Mouse (Mus musculus) left cerebral cortex, postnatal 10 days (tissue): ENCODE measurements around the gene Tnpo1. TPM values are rescaled to one million over a fixed set of nuclear protein-coding genes. Genes with fewer than 3 reads are reported as not detected.

ENCODE experiments used
- DNase-seq, 2 experiments: peaks; one replicate each; pipeline ENCODE4 v3.0.0; 2021 to 2022; ENCODE audit warnings: low spot score in 2 of 2, mixed read lengths in 1 of 2; ENCODE audit errors: extremely low spot score in 1 of 2
- intact Hi-C: fragments of 180-260 bp; cut with DNase I; formaldehyde crosslinking; loops from one replicate; pipeline ENCODE4 v1.15.1; 2025
- total RNA-seq, 2 experiments: library from RNA; stranded (reverse); gene quantifications; 2 replicates each; pipeline ENCODE4 v1.2.3; 2021

Gene Tnpo1
- total RNA-seq, 2 experiments from 2014 or later: 66.4 to 66.9 TPM

GRCm38 (mm10) chr13:98896434-98897126 lies 29.6 kb downstream of the Tnpo1 start:
- intact Hi-C loops: no loop called here

DNA sequence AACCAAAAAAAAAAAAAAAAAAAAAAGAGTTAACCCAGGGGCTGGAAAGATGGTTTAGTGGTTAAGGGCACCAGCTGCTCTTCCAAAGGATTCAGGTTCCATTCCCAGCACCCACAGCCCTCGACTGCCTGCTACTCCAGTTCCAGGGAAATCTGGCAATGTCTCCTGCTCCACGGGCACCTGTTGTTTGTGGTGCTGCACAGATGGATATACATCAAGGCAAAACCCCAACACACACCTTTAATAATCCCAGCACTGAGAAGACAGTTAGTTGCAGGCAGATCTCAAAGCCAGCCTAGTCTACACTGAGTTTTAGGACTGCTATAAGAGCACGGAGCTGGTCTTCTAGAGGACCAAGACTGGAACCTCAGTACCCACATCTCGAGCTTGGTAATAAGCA lies 30.2 kb downstream of the Tnpo1 start:
- DNase-seq: no peak
- intact Hi-C loops: no loop called here

More at GRCm38 (mm10) chr13:98896434-98897126, 29.6 kb downstream of the Tnpo1 start:
- no peak for DNase-seq

DNA sequence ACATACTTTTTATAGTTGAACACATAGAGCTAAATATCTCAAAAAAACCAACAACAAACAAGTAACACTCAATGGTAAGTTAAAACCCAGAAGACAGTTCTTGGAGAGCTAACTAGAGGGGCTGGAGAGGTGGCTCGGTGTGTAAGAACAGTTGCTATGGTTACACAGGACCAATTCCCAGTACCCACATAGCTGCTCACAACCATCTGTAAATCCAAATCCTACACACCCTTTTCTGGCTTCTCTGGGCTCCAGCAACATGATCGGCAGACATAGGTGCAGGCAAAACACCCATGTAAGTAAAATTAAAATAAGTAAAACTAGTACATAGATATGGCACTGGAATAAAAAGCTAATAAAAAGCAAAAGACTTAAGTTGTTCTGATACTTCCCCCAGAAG lies 31.3 kb downstream of the Tnpo1 start:
- intact Hi-C loops: loop anchor here (5.0 kb wide), 1 partner anchor 197 kb away; no protein-coding TSS in a partner anchor
- no peak for DNase-seq

GRCm38 (mm10) chr13:98891443-98891842 lies 34.7 kb downstream of the Tnpo1 start:
- no peak for DNase-seq
- intact Hi-C loops: loop anchor here (5.0 kb wide), 1 partner anchor 201 kb away; no protein-coding TSS in a partner anchor

GRCm38 (mm10) chr13:98890871-98891219 lies 35.3 kb downstream of the Tnpo1 start:
- DNase-seq: peak; percentile 79 to 89
- intact Hi-C loops: loop anchor here (5.0 kb wide), 1 partner anchor 201 kb away; no protein-coding TSS in a partner anchor

GRCm38 (mm10) chr13:98890137-98890870 lies 35.9 kb downstream of the Tnpo1 start:
- DNase-seq: peak in 1 of 2 experiments; percentile 84
- intact Hi-C loops: loop anchor here (5.0 kb wide), 1 partner anchor 202 kb away; no protein-coding TSS in a partner anchor

DNA sequence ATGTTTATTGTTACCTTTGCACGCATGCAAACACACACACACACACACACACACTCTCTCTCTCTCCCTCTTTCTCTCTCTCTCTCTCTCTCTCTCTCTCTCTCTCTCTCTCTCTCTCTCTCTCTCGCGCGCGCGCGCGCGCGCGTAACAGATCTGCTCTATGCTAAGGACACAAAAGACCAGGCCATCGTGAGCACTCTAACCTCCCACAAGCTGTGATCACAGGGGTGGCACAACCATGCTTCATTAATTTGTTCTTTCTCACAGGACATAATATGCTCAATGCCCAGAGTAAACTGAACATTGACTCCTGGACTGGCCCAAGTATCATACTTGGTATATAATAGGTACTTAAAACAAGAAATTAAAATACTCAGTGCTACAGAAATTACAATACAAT lies 37.0 kb downstream of the Tnpo1 start:
- intact Hi-C loops: no loop called here
- DNase-seq: no peak

DNA sequence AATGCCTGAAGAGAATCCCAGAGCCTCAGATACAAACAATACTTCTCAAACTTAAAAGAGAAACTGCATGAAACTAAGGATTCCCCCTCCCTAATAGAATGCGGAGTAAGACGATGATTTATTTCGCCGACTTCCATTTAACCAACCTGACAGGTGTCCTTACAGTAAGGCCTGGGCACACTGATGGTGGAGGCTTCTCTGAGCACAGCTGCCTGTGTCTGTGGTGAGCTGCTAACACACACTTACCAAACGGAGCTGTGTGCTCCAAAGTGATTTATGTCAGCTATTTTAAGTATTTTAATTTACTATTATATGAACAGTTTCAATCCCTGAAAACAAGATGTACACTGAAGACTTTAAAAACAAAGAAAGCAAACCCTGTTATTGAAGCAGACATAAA lies 42.4 kb downstream of the Tnpo1 start:
- DNase-seq: no peak
- intact Hi-C loops: no loop called here

GRCm38 (mm10) chr13:98881991-98882390 lies 44.2 kb downstream of the Tnpo1 start:
- DNase-seq: no peak
- intact Hi-C loops: no loop called here

DNA sequence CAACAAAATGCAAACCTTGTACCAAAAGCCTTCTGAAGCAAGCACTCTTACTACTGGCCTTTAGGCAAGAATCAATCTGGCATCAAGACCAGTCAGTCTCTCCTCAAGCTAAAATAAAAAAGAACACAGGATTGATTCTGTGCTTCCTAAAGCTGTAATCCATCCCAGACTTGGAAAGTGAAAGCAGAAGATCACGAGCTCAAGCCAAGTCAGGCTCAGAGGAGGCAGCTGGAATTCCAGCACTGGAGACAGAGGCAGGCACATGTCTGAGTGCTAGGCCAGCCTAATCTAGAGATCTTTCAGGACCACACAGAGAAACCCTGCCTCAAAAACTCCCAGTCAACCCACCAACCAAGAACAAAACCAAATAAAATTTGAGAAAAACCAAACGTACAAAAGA lies 45.8 kb downstream of the Tnpo1 start:
- intact Hi-C loops: no loop called here
- DNase-seq: no peak

GRCm38 (mm10) chr13:98879422-98879821 lies 46.8 kb downstream of the Tnpo1 start:
- DNase-seq: no peak
- intact Hi-C loops: no loop called here

DNA sequence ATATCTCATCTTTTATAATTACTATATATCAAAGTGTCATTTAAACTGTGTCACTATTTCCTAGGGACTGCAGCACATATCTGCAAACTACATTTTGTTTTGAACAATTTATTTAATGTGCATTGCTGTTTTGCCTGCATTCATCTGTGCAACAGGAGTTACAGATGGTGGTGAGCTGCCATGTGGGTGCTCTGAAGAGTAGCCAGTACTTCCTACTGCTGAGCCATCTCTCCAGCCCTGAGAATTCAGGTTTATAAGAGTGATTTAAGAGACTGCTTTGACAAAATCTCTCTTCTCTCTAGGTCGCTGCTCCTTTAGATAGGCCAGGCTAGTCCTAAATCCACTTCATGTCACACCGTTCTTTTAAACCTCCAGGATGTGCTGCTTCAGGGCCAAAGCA lies 49.0 kb downstream of the Tnpo1 start:
- intact Hi-C loops: no loop called here
- no peak for DNase-seq

DNA sequence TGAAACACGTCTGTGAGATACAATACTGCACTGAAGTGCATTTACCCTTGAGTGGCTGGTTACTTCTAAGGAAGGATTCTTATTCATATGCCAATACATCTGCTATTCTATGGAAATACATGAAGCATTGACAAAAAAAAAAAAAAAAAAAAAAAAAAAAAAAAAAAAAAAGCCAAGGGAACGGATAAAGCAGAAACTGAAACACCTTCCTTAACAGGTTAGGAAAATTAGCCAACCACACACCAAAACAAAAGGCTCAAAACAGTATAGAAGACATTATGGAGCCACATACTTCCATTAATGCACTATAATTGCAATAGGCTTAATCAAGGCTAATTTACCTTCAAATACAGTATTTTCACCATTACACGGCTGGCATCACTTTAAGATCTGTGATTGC lies 51.5 kb downstream of the Tnpo1 start:
- DNase-seq: no peak
- intact Hi-C loops: no loop called here

DNA sequence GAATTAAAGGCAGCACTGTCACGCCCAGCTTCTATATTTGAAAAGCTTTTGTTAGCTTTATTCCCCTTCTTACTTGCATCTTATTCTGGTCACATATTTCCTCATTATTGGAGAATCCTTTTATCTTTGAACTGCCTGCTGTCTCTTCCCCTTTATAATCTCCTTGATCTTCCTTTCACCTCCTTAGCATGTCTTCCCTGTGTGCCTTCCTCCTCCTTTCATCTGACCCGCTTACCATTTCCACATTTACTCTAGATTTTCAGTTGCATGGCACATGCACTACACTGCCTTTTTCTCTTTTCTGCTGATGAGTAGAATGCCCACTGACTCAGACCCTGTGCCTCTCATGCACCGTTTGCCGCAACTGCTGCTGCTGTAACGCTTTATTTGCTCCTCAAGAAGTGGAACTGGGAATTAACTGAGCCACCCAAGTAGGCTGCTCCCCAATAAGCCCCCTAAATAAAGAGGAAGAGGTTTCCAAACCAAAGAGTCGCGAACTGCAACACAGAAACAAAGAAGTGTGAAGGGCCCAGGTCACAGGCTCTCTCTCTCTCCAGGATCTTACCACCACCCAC lies 53.8 kb downstream of the Tnpo1 start:
- intact Hi-C loops: no loop called here
- no peak for DNase-seq

- DNase-seq: no peak
- intact Hi-C loops: no loop called here
Observed at GRCm38 (mm10) chr13:98871263-98871662, 54.9 kb downstream of the Tnpo1 start.

DNA sequence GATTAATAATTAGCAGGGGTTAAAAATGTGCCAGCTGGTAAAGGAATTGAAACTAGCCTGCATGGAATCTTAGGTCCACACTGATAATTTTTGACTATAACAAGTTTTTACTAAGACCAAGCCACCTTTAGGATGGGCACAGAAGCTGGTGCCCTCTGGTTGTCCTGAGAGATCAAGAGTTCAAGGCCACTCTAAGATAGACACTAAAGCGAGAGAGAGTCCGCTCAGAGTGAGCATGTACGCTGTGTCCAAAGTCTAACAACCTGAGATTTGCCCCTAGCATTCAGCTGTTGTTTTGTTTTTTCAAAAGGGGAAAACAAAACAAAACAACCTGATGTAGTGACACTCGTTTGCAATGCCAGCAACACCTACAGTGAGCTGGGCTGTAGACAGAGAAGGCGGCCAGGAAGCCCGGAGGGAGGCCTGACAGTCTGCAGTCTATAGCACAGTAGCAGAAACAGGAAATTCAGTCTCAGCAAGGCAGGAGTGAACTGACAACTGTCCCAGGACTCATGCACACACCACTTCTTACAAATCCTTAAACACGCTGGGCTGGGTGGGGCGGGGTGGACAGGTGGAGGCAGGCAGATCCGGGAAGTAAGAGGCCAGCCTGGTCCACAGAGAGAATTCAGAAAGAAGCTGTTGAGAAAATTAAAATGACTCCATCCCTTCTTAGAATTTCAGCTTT lies 57.8 kb downstream of the Tnpo1 start:
- no peak for DNase-seq
- intact Hi-C loops: loop anchor here (5.0 kb wide), 1 partner anchor 449 kb away; no protein-coding TSS in a partner anchor

DNA sequence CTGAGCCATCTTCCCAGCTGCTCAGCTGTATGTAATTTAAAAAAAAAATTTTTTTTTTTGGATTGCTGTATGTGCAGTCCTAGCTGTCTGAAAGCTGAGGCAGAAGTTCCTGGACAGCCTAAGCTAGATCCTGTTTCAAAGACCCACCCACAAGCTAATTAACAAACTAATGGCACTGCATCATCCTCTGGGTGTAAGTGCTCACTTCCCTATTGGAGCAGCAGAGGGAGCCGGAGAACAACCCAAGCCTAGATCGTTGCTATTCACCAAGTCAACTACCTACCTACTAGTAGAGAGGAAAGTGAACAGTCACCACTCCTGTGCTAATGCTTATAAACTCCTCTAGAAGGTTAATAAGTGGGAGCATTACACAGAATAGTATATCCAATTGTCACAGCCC lies 58.4 kb downstream of the Tnpo1 start:
- intact Hi-C loops: loop anchor here (5.0 kb wide), 1 partner anchor 449 kb away; no protein-coding TSS in a partner anchor
- DNase-seq: peak in 1 of 2 experiments; percentile 34

DNA sequence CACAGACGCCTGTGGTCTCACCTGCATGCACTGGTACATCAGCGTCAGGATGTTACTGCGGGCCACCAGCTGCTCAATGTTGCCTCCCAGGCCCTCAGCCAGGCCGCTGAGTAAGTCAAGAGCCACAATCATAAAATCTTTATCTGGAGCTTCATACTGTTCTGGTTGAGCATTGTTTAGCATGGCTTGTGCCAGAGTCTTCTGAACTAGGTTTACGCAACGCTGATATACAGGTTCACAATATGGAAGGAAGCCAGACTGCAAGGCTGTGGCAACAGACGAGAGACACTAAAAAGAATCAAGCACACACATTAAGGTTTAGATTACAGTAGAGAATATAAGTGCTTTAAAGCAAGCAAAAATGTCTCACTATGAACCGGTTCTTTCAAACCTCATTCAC lies 70.9 kb downstream of the Tnpo1 start:
- intact Hi-C loops: loop anchor here (5.0 kb wide), 1 partner anchor 477 kb away; no protein-coding TSS in a partner anchor
- DNase-seq: no peak

DNA sequence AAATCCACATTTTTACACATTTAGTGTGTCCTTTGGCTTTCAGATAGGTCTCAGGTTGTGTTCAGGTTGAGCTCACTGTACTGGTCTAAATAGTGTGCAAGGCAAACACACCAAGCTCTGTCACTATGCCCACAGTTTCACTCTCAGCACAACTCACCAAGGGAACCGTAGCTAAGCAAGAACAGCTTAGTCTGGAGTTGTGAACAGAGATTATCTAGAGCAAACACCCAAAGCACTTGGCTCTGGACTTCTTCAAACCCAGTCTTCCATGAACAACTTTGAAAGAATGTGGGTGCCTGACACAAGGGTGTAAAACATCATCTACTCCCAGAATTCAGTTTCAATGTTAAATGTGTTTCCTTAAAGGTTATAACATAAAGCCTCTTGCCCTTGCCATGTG lies 80.4 kb downstream of the Tnpo1 start:
- intact Hi-C loops: no loop called here
- no peak for DNase-seq
